Mouse (Mus musculus): ENCODE data around the gene Gm20683.

- no peak for TF ChIP-seq CTCF (IDR thresholded peaks at IDR 0.05; ENCODE audit: insufficient read depth, low read depth, low read length)
- TF ChIP-seq POLR2A (IDR thresholded peaks at IDR 0.05; ENCODE audit: insufficient read depth, low read depth, low read length) = no peak
Observed at GRCm38 (mm10) chr17:25833961-25834594, 7.5 kb downstream of the Gm20683 start.
